Mouse (Mus musculus) fat pad, adult 2 months (tissue): ENCODE measurements around the gene Celf1.
A peak's percentile ranks its signal among the peaks of the same experiment; 100 is the strongest.
"Not testable (repeated sequence)": the region's sequence is repeated elsewhere in the genome, so short reads cannot be mapped to it uniquely, and the experiment has no call there.

Experiments used
- DNase-seq: peaks from one replicate; pipeline ENCODE4 v3.0.0-alpha.2; 2011; ENCODE audit warnings: low read depth, low spot score; ENCODE audit errors: extremely low read depth

Celf1 gene

GRCm38 (mm10) chr2:90940233-90941229 is at the start of gene Celf1:
Gene Celf1, plus strand, starts transcription at chr2:90940382.
- DNase-seq: no peak

GRCm38 (mm10) chr2:90893673-90894298 is 46.4 kb upstream of the Celf1 start:
- no peak for DNase-seq

GRCm38 (mm10) chr2:90894299-90894677 is 45.9 kb upstream of the Celf1 start:
- not testable (repeated sequence) for DNase-seq

GRCm38 (mm10) chr2:90903398-90903797 is 36.8 kb upstream of the Celf1 start:
- no peak for DNase-seq

- peak; percentile 33 for DNase-seq
Observed at GRCm38 (mm10) chr2:90904076-90904855, 35.9 kb upstream of the Celf1 start, which contains the start of the genes Kbtbd4 and Ndufs3. Gene Kbtbd4, plus strand, starts transcription at chr2:90904740. Gene Ndufs3, minus strand, starts transcription at chr2:90904827.

GRCm38 (mm10) chr2:90904856-90905224 is 35.3 kb upstream of the Celf1 start:
- no peak for DNase-seq

GRCm38 (mm10) chr2:90906721-90907120 is 33.5 kb upstream of the Celf1 start:
- DNase-seq: no peak

- DNase-seq: no peak
Observed at GRCm38 (mm10) chr2:90910861-90911260, 29.3 kb upstream of the Celf1 start.

- DNase-seq: no peak
Observed at GRCm38 (mm10) chr2:90911668-90912067, 28.5 kb upstream of the Celf1 start.

GRCm38 (mm10) chr2:90913671-90914070 is 26.5 kb upstream of the Celf1 start:
- DNase-seq: no peak

GRCm38 (mm10) chr2:90915516-90915915 is 24.7 kb upstream of the Celf1 start:
- DNase-seq: no peak

GRCm38 (mm10) chr2:90916560-90917232 is 23.5 kb upstream of the Celf1 start:
- DNase-seq: no peak

GRCm38 (mm10) chr2:90917233-90917998 is 22.8 kb upstream of the Celf1 start:
- DNase-seq: no peak

- no peak for DNase-seq
Observed at GRCm38 (mm10) chr2:90917999-90918698, 22.0 kb upstream of the Celf1 start.

- DNase-seq: peak; percentile 61
Observed at GRCm38 (mm10) chr2:90921178-90921577, 19.0 kb upstream of the Celf1 start.

GRCm38 (mm10) chr2:90922636-90923035 is 17.5 kb upstream of the Celf1 start:
- no peak for DNase-seq

- no peak for DNase-seq
Observed at GRCm38 (mm10) chr2:90928566-90928965, 11.6 kb upstream of the Celf1 start.

- no peak for DNase-seq
Observed at GRCm38 (mm10) chr2:90931829-90932228, 8.4 kb upstream of the Celf1 start.

- DNase-seq: no peak
Observed at GRCm38 (mm10) chr2:90932273-90932672, 7.9 kb upstream of the Celf1 start.
